Mouse (Mus musculus): Measurements from ENCODE around the gene Ube2t. TPM values are rescaled to one million over a fixed set of nuclear protein-coding genes. Genes with fewer than 3 reads are reported as not detected.

Gene Ube2t
- 14.5 TPM for polyA plus RNA-seq (2021)

- in situ Hi-C loops (cut with MboI; ENCODE audit: low pct_unique_long_range_greater_than_20kb) = no loop called here
- CTCF ChIA-PET = interaction anchor here (0.9 to 3.1 kb wide), 8 partner anchors 27 to 178 kb away, joined by 3 to 8 read pairs (median 4); partner anchors contain the start of gene Lgr6
- ATAC-seq = peak; percentile 95
Measured at GRCm38 (mm10) chr1:134962053-134962803, at the start of gene Ube2t. Gene Ube2t (plus strand): TSS chr1:134962565.

GRCm38 (mm10) chr1:134913535-134913934 is 48.8 kb upstream of the Ube2t start:
- POLR2A ChIA-PET = no interaction called here
- DNase-seq (ENCODE audit: low read depth, low spot score) = no peak
- in situ Hi-C loops (cut with MboI; ENCODE audit: low pct_unique_long_range_greater_than_20kb) = no loop called here
- TF ChIP-seq CTCF (IDR thresholded peaks at IDR 0.05) = no peak
- CTCF ChIA-PET = no interaction called here
- ATAC-seq = no peak
- H3K27me3 ChIP-seq = no peaks in the 10 kb centered on the region

More at GRCm38 (mm10) chr1:134962053-134962803, at the start of gene Ube2t:
- no peak for DNase-seq (ENCODE audit: low read depth, low spot score)
- no peaks in the 10 kb centered on the region for H3K27me3 ChIP-seq
- POLR2A ChIA-PET = no interaction called here
- TF ChIP-seq CTCF (IDR thresholded peaks at IDR 0.05) = no peak

GRCm38 (mm10) chr1:134915421-134915820 is 46.9 kb upstream of the Ube2t start:
- ATAC-seq (no peak), DNase-seq (ENCODE audit: low read depth, low spot score) (no peak)
- H3K27me3 ChIP-seq = no peaks in the 10 kb centered on the region
- in situ Hi-C loops (cut with MboI; ENCODE audit: low pct_unique_long_range_greater_than_20kb) = no loop called here
- no peak for TF ChIP-seq CTCF (IDR thresholded peaks at IDR 0.05)
- CTCF ChIA-PET = interaction anchor here (0.9 to 1.7 kb wide), 2 partner anchors 13 to 22 kb away, joined by 3 read pairs; no protein-coding TSS in a partner anchor
- POLR2A ChIA-PET = no interaction called here

GRCm38 (mm10) chr1:134919010-134919409 is 43.4 kb upstream of the Ube2t start:
- H3K27me3 ChIP-seq = no peaks in the 10 kb centered on the region

GRCm38 (mm10) chr1:134932431-134932830 is 29.9 kb upstream of the Ube2t start:
- in situ Hi-C loops (cut with MboI; ENCODE audit: low pct_unique_long_range_greater_than_20kb) = no loop called here
- no peak for TF ChIP-seq CTCF (IDR thresholded peaks at IDR 0.05)
- DNase-seq (ENCODE audit: low read depth, low spot score) (no peak), ATAC-seq (no peak)
- no peaks in the 10 kb centered on the region for H3K27me3 ChIP-seq
- ChIA-PET CTCF (no interaction called here), POLR2A (no interaction called here)

More at GRCm38 (mm10) chr1:134919010-134919409, 43.4 kb upstream of the Ube2t start:
- ChIA-PET CTCF (no interaction called here), POLR2A (no interaction called here)
- no peak for TF ChIP-seq CTCF (IDR thresholded peaks at IDR 0.05)
- DNase-seq (ENCODE audit: low read depth, low spot score) (no peak), ATAC-seq (no peak)
- in situ Hi-C loops (cut with MboI; ENCODE audit: low pct_unique_long_range_greater_than_20kb) = no loop called here

GRCm38 (mm10) chr1:134936335-134936734 is 26.0 kb upstream of the Ube2t start:
- POLR2A ChIA-PET = no interaction called here
- no peaks in the 10 kb centered on the region for H3K27me3 ChIP-seq

GRCm38 (mm10) chr1:134938233-134938632 is 24.1 kb upstream of the Ube2t start:
- CTCF ChIA-PET = interaction anchor here (0.8 to 1.2 kb wide), 3 partner anchors 14 to 84 kb away, joined by 3 read pairs; no protein-coding TSS in a partner anchor
- in situ Hi-C loops (cut with MboI; ENCODE audit: low pct_unique_long_range_greater_than_20kb) = no loop called here
- ATAC-seq (no peak), DNase-seq (ENCODE audit: low read depth, low spot score) (no peak)
- no peak for TF ChIP-seq CTCF (IDR thresholded peaks at IDR 0.05)
- H3K27me3 ChIP-seq = no peaks in the 10 kb centered on the region
- POLR2A ChIA-PET = no interaction called here

More at GRCm38 (mm10) chr1:134936335-134936734, 26.0 kb upstream of the Ube2t start:
- no peak for TF ChIP-seq CTCF (IDR thresholded peaks at IDR 0.05)
- in situ Hi-C loops (cut with MboI; ENCODE audit: low pct_unique_long_range_greater_than_20kb) = no loop called here
- CTCF ChIA-PET = interaction anchor here (0.8 to 1.3 kb wide), 2 partner anchors 9 to 12 kb away, joined by 3 to 6 read pairs; no protein-coding TSS in a partner anchor
- DNase-seq (ENCODE audit: low read depth, low spot score) (no peak), ATAC-seq (no peak)

GRCm38 (mm10) chr1:134940863-134941262 is 21.5 kb upstream of the Ube2t start:
- no peak for TF ChIP-seq CTCF (IDR thresholded peaks at IDR 0.05)
- ChIA-PET CTCF (no interaction called here), POLR2A (no interaction called here)
- in situ Hi-C loops (cut with MboI; ENCODE audit: low pct_unique_long_range_greater_than_20kb) = no loop called here
- no peak for DNase-seq (ENCODE audit: low read depth, low spot score)
- ATAC-seq = no peak
- H3K27me3 ChIP-seq = no peaks in the 10 kb centered on the region

- no peak for ATAC-seq
- DNase-seq (ENCODE audit: low read depth, low spot score) = no peak
- H3K27me3 ChIP-seq = no peaks in the 10 kb centered on the region
- ChIA-PET POLR2A (no interaction called here), CTCF (no interaction called here)
- in situ Hi-C loops (cut with MboI; ENCODE audit: low pct_unique_long_range_greater_than_20kb) = no loop called here
- TF ChIP-seq CTCF (IDR thresholded peaks at IDR 0.05) = no peak
Measured at GRCm38 (mm10) chr1:134942898-134943297, 19.5 kb upstream of the Ube2t start.

GRCm38 (mm10) chr1:134947590-134947989 is 14.8 kb upstream of the Ube2t start:
- POLR2A ChIA-PET = no interaction called here

GRCm38 (mm10) chr1:134949946-134950345 is 12.4 kb upstream of the Ube2t start:
- CTCF ChIA-PET = no interaction called here
- TF ChIP-seq CTCF (IDR thresholded peaks at IDR 0.05) = no peak

More at GRCm38 (mm10) chr1:134947590-134947989, 14.8 kb upstream of the Ube2t start:
- CTCF ChIA-PET = no interaction called here
- no peak for DNase-seq (ENCODE audit: low read depth, low spot score)
- no peak for ATAC-seq
- no peak for TF ChIP-seq CTCF (IDR thresholded peaks at IDR 0.05)
- H3K27me3 ChIP-seq = no peaks in the 10 kb centered on the region
- in situ Hi-C loops (cut with MboI; ENCODE audit: low pct_unique_long_range_greater_than_20kb) = no loop called here

More at GRCm38 (mm10) chr1:134949946-134950345, 12.4 kb upstream of the Ube2t start:
- H3K27me3 ChIP-seq = no peaks in the 10 kb centered on the region
- POLR2A ChIA-PET = no interaction called here
- in situ Hi-C loops (cut with MboI; ENCODE audit: low pct_unique_long_range_greater_than_20kb) = no loop called here
- no peak for ATAC-seq
- no peak for DNase-seq (ENCODE audit: low read depth, low spot score)
